Mouse (Mus musculus) midbrain, embryonic 15.5 days (tissue): ENCODE measurements at regions not wholly inside any gene's neighbourhood (a gene's known extent, or its start where the extent isn't known, plus 50 kb on each side); places are given as distances from the start of the nearest gene placed in this dataset.

Experiments used
- ATAC-seq: fragments of 200-750 bp; cut with Nextera tagmentation; replicated peaks from 2 replicates; pipeline ENCODE4 v1.8.0; 2017; ENCODE audit warnings: moderate TSS enrichment
- H3K27ac ChIP-seq: fragments of 300-500 bp; sonication (generic); 2 replicates; pipeline ENCODE4 v1.5.1; 2015; ENCODE audit warnings: mild to moderate bottlenecking, inconsistent platforms
- H3K27me3 ChIP-seq: fragments of 300-500 bp; sonication (generic); replicated peaks from 2 replicates; pipeline ENCODE4 v1.6.1; 2015; ENCODE audit warnings: inconsistent platforms
- H3K36me3 ChIP-seq: fragments of 300-500 bp; sonication (generic); replicated peaks from 2 replicates; pipeline ENCODE4 v1.6.1; 2015; ENCODE audit warnings: inconsistent platforms
- H3K4me1 ChIP-seq: fragments of 300-500 bp; sonication (generic); 2 replicates; pipeline ENCODE4 v1.6.1; 2015; ENCODE audit warnings: inconsistent platforms
- H3K4me2 ChIP-seq: fragments of 300-500 bp; sonication (generic); 2 replicates; pipeline ENCODE4 v1.6.1; 2015; ENCODE audit warnings: inconsistent platforms, mild to moderate bottlenecking, moderate library complexity
- H3K4me3 ChIP-seq: fragments of 300-500 bp; sonication (generic); 2 replicates; pipeline ENCODE4 v1.5.1; 2015; ENCODE audit warnings: mild to moderate bottlenecking, inconsistent platforms
- H3K9ac ChIP-seq: fragments of 300-500 bp; sonication (generic); 2 replicates; pipeline ENCODE4 v1.6.1; 2015; ENCODE audit warnings: mild to moderate bottlenecking, inconsistent platforms
- H3K9me3 ChIP-seq: fragments of 300-500 bp; sonication (generic); 2 replicates; pipeline ENCODE4 v1.6.1; 2016; ENCODE audit warnings: inconsistent platforms
- WGBS: fragments of 180-500 bp; shearing (Covaris S2); methylation state at CpG from one replicate; pipeline ENCODE4 v1.1.7; 2015; ENCODE audit warnings: mixed read lengths; 5-methylcytosine and 5-hydroxymethylcytosine counted together

DNA sequence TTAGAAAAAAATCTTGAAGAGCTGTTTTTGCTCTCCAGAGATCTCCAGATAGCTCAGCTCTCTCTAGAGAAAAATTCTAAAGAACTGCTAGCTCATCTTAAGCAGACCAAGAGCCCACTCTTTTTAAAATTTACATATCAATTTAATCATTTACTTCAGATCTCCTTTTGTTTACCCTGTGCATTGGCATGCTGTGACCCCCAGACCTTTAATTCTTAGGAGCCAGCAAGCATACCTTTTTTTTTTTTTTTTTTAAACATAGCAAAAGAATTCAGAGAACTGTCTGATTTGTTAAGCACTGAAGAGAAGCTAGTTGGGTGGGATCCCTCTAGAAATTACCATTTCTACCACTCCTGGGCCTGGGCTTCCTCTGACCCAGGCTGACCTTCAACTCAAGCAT, 285.5 kb upstream of the Klf12 start:
- no peak for ATAC-seq
- Histone ChIP-seq H3K36me3 (no peaks in the 10 kb centered on the region), H3K27ac (no peak overlapping the region), H3K4me2 (no peak overlapping the region), H3K9me3 (no peaks in the 10 kb centered on the region), H3K4me3 (no peak overlapping the region), H3K9ac (no peak overlapping the region), H3K27me3 (no peaks in the 10 kb centered on the region), H3K4me1 (no peaks in the 10 kb centered on the region)

GRCm38 (mm10) chr14:100561884-100562283, 277.4 kb upstream of the Klf12 start:
- H3K9me3 ChIP-seq: no peaks in the 10 kb centered on the region
- no peak for ATAC-seq
- WGBS: 75% methylated on average over 3 of the region's 3 CpGs

GRCm38 (mm10) chr14:100558378-100558777, 273.9 kb upstream of the Klf12 start:
- Histone ChIP-seq H3K4me2 (no peak overlapping the region), H3K9me3 (no peaks in the 10 kb centered on the region), H3K27ac (no peak overlapping the region), H3K27me3 (no peaks in the 10 kb centered on the region), H3K4me1 (0 out of 2 replicates have a peak, but pooled peaks cover 5% of the 10 kb centered on the region), H3K4me3 (no peak overlapping the region), H3K9ac (no peak overlapping the region), H3K36me3 (no peaks in the 10 kb centered on the region)
- peak; percentile 42; the same call in 1 of the 2 replicates for ATAC-seq
- 10% methylated on average over 4 of the region's 4 CpGs for WGBS

More at GRCm38 (mm10) chr14:100561884-100562283, 277.4 kb upstream of the Klf12 start:
- Histone ChIP-seq H3K4me1 (0 out of 2 replicates have a peak, but pooled peaks cover 5% of the 10 kb centered on the region), H3K27me3 (no peaks in the 10 kb centered on the region), H3K4me3 (no peak overlapping the region), H3K27ac (no peak overlapping the region), H3K36me3 (no peaks in the 10 kb centered on the region), H3K4me2 (no peak overlapping the region), H3K9ac (no peak overlapping the region)

DNA sequence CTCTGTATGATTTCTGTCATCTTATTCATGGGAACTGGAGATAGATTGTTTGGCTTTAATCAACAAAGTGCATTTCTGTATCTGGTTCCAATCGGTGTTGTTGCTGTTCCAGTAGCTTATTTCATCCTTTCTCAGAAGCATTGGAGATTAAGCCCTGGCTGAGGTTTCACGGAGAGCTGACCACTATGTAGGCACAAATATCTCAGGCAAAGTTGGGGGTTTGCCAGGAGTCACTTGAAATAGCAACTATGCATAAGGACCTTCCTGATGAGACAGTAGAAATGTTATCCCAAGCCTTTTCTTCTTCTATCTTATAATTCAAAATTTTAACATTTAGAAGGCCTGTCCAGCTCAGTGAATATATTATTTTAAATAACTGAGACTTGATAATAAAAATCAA, 268.0 kb upstream of the Klf12 start:
- no peak overlapping the region for H3K4me3 ChIP-seq
- no peaks in the 10 kb centered on the region for H3K27me3 ChIP-seq
- WGBS: 63% methylated on average over 2 of the region's 2 CpGs
- ATAC-seq: no peak
- no peak overlapping the region for H3K9ac ChIP-seq
- H3K4me1 ChIP-seq: no peaks in the 10 kb centered on the region
- no peaks in the 10 kb centered on the region for H3K9me3 ChIP-seq
- no peak overlapping the region for H3K27ac ChIP-seq
- H3K36me3 ChIP-seq: no peaks in the 10 kb centered on the region
- no peak overlapping the region for H3K4me2 ChIP-seq

GRCm38 (mm10) chr14:100550266-100550665, 265.8 kb upstream of the Klf12 start:
- H3K4me1 ChIP-seq: no peaks in the 10 kb centered on the region
- WGBS: 77% methylated on average over 3 of the region's 3 CpGs
- H3K9me3 ChIP-seq: no peaks in the 10 kb centered on the region
- no peak for ATAC-seq
- H3K4me2 ChIP-seq: no peak overlapping the region
- H3K4me3 ChIP-seq: no peak overlapping the region
- no peaks in the 10 kb centered on the region for H3K36me3 ChIP-seq
- H3K27me3 ChIP-seq: no peaks in the 10 kb centered on the region
- H3K9ac ChIP-seq: no peak overlapping the region
- H3K27ac ChIP-seq: no peak overlapping the region

GRCm38 (mm10) chr14:100530217-100530616, 245.7 kb upstream of the Klf12 start:
- 97% methylated on average over 2 of the region's 2 CpGs for WGBS
- ATAC-seq: no peak
- no peaks in the 10 kb centered on the region for H3K36me3 ChIP-seq
- H3K4me2 ChIP-seq: no peak overlapping the region
- no peak overlapping the region for H3K9ac ChIP-seq
- H3K4me1 ChIP-seq: no peaks in the 10 kb centered on the region
- no peak overlapping the region for H3K4me3 ChIP-seq
- H3K9me3 ChIP-seq: no peaks in the 10 kb centered on the region
- no peaks in the 10 kb centered on the region for H3K27me3 ChIP-seq
- H3K27ac ChIP-seq: no peak overlapping the region

DNA sequence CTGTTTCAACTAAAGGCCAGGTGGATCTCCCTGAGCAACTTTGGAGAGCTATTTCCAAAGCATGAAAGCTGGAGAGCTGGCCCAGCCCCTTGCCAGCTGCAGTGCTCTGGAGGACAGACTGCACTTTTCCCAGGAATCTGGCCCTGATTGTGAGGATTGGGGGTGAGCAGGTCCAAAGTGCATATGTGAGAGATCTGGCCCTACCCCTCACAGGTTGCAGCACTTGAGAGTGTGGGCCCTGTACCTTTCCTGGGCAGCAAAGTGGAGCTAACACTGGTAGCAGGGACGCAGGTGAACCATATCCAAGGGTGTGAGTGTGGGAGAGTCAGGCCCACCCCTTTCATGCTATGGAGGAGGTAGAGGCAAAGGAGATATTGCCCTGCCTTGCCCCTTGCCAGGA, 245.3 kb upstream of the Klf12 start:
- ATAC-seq: no peak
- 94% methylated on average over 1 of the region's 1 CpGs for WGBS

DNA sequence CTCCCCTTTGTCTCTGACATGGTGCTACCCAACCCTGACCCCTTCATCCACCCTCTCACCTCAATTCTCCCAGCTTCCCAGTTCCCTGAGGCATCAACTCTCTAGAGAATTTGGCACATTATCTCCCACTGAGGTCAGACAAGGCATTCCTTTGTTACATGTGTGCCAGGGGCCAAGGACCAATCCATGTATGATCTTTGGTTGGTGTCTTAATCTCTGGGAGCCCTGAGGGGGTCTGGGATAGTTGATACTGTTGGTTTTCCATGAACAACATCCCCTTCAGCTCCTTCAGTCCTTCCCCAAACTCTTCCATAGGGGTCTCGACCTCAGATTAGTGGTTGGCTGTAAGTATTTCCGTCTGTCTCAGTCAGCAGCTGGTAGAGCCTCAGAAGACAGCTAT, 224.9 kb upstream of the Klf12 start:
- 61% methylated on average over 2 of the region's 2 CpGs for WGBS
- Histone ChIP-seq H3K36me3 (no peaks in the 10 kb centered on the region), H3K4me3 (no peak overlapping the region), H3K4me2 (no peak overlapping the region), H3K4me1 (no peaks in the 10 kb centered on the region), H3K27ac (no peak overlapping the region), H3K9ac (no peak overlapping the region), H3K27me3 (no peaks in the 10 kb centered on the region), H3K9me3 (no peaks in the 10 kb centered on the region)
- no peak for ATAC-seq

More for the DNA sequence above, 245.3 kb upstream of the Klf12 start:
- Histone ChIP-seq H3K9me3 (no peaks in the 10 kb centered on the region), H3K27me3 (no peaks in the 10 kb centered on the region), H3K27ac (no peak overlapping the region), H3K4me2 (no peak overlapping the region), H3K9ac (no peak overlapping the region), H3K4me1 (no peaks in the 10 kb centered on the region), H3K36me3 (no peaks in the 10 kb centered on the region), H3K4me3 (no peak overlapping the region)

GRCm38 (mm10) chr14:100508087-100508486, 223.6 kb upstream of the Klf12 start:
- H3K27me3 ChIP-seq: no peaks in the 10 kb centered on the region
- WGBS: 85% methylated on average over 3 of the region's 3 CpGs
- H3K27ac ChIP-seq: no peak overlapping the region
- no peaks in the 10 kb centered on the region for H3K36me3 ChIP-seq
- H3K9ac ChIP-seq: no peak overlapping the region
- no peaks in the 10 kb centered on the region for H3K9me3 ChIP-seq
- no peak for ATAC-seq
- no peaks in the 10 kb centered on the region for H3K4me1 ChIP-seq
- no peak overlapping the region for H3K4me2 ChIP-seq
- H3K4me3 ChIP-seq: no peak overlapping the region

DNA sequence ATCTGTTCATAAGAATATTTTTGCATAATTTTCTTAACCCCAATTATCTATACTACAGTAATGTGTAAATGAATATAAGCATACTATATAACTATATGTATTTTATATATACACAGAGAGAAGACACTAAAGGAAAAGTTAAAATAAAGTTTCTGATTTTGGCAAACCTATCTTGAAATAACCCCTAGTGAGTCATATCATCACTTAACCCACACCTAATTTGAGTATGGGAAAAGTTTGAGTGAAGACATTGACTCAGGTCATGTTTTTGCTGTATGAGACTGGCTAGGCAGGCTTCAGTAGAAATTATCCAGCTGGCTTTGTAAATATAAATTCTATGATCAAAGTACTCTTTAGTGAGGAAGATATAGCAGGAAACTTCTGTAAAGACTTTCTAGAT, 223.1 kb upstream of the Klf12 start:
- Histone ChIP-seq H3K4me1 (no peaks in the 10 kb centered on the region), H3K27ac (no peak overlapping the region), H3K27me3 (no peaks in the 10 kb centered on the region), H3K9ac (no peak overlapping the region), H3K4me3 (no peak overlapping the region), H3K4me2 (no peak overlapping the region), H3K36me3 (no peaks in the 10 kb centered on the region), H3K9me3 (no peaks in the 10 kb centered on the region)
- ATAC-seq: no peak

DNA sequence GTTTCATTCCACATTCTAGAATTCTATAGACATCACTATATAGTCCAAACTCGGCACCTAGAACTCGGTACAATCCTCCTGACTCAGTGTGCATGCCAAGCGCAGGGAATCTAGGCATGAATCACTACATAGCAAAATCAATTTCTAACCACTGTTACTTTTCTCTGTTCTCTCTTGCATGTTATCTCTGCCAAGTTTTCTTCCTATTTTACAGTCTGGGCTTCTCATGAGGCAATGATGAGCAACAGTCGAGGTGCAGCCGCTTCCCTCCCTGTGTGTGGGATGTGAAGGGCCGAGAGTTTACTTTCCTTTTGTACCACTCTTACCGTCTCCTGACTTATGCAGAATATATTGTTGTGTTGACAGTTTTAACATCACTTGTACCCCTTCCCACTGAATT, 204.4 kb upstream of the Klf12 start:
- Histone ChIP-seq H3K27ac (no peak overlapping the region), H3K4me1 (no peaks in the 10 kb centered on the region), H3K27me3 (no peaks in the 10 kb centered on the region), H3K4me3 (no peak overlapping the region), H3K9me3 (no peaks in the 10 kb centered on the region), H3K9ac (no peak overlapping the region), H3K4me2 (no peak overlapping the region), H3K36me3 (no peaks in the 10 kb centered on the region)
- no peak for ATAC-seq
- WGBS: 94% methylated on average over 7 of the region's 7 CpGs

GRCm38 (mm10) chr14:100485489-100485888, 201.0 kb upstream of the Klf12 start:
- no peak overlapping the region for H3K4me2 ChIP-seq
- no peak overlapping the region for H3K27ac ChIP-seq
- H3K9me3 ChIP-seq: no peaks in the 10 kb centered on the region
- 72% methylated on average over 3 of the region's 3 CpGs for WGBS
- no peaks in the 10 kb centered on the region for H3K36me3 ChIP-seq
- H3K4me1 ChIP-seq: no peaks in the 10 kb centered on the region
- H3K27me3 ChIP-seq: no peaks in the 10 kb centered on the region
- H3K4me3 ChIP-seq: no peak overlapping the region
- no peak overlapping the region for H3K9ac ChIP-seq
- no peak for ATAC-seq

DNA sequence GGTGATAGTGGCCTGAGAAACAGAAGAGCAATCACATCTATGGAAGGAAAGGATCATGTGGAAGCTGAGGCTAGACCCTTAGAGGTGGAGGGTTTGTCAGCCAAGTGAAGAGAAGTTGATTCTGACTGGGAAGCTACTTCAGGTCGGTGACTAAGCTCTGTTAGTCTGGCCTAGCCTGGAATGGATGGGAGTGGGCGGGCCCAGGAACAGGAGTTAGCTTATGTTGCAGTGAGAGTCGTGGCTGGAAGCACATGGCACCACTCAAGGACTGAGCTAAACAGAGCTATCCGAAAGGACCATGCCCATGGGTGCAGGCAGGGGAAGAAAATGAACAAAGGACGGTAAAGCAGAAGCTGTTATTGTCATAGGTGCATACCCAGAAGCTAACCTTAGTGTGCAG, 199.6 kb upstream of the Klf12 start:
- Histone ChIP-seq H3K4me3 (no peak overlapping the region), H3K4me2 (no peak overlapping the region), H3K27me3 (no peaks in the 10 kb centered on the region), H3K4me1 (no peaks in the 10 kb centered on the region), H3K36me3 (no peaks in the 10 kb centered on the region), H3K27ac (no peak overlapping the region), H3K9me3 (no peaks in the 10 kb centered on the region), H3K9ac (no peak overlapping the region)
- no peak for ATAC-seq
- 74% methylated on average over 5 of the region's 5 CpGs for WGBS
